Mouse (Mus musculus): ENCODE data around the gene Rin3. TPM values are rescaled to one million over a fixed set of nuclear protein-coding genes. Genes with fewer than 3 reads are reported as not detected.
"Not testable (repeated sequence)": the region's sequence is repeated elsewhere in the genome, so short reads cannot be mapped to it uniquely, and the experiment has no call there.

The Rin3 gene
- polyA plus RNA-seq, 1 experiment from 2014 or later, result 14.2 TPM

DNA sequence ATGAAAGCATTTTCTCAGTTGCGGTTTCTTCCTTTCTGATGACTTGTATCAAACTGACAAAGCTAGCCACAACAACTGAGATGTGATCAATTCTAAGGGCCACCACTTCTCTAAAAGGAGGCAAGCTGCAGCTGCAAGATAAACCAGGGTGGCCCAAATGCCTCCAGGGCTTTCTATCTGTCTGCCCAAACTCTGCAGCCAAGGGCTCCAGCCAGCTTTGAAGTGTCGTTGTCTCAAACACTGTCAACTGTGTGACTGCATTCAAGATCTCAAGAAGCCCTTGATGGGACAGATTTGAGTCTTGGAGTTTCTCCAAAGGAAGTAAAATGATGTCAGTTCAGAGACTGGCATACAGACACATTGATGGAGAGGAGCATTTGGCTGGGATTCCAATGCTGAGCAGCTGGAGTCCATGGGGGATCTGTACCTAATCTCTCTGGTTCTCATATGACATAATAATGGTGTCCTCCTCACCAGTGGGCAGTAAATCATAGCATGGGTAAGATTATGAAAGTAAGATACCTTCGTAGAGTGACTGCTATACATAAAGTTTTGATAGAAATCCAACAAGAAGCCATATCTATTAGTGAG lies 24.2 kb upstream of the Rin3 start:
- Histone ChIP-seq H3K4me1 (peaks cover 25% of the 10 kb centered on the region), H3K36me3 (no peaks in the 10 kb centered on the region), H3K9me3 (no peaks in the 10 kb centered on the region), H3K27me3 (no peaks in the 10 kb centered on the region), H3K4me3 (no peak overlapping the region), H3K9ac (no peak overlapping the region), H3K27ac (no peak overlapping the region), H3K4me2 (no peak overlapping the region)
- no peak for ATAC-seq (ENCODE audit: borderline replicate concordance, extremely low read depth, low FRiP score, low TSS enrichment)
- WGBS, result 66% methylated on average over 3 of the region's 3 CpGs

DNA sequence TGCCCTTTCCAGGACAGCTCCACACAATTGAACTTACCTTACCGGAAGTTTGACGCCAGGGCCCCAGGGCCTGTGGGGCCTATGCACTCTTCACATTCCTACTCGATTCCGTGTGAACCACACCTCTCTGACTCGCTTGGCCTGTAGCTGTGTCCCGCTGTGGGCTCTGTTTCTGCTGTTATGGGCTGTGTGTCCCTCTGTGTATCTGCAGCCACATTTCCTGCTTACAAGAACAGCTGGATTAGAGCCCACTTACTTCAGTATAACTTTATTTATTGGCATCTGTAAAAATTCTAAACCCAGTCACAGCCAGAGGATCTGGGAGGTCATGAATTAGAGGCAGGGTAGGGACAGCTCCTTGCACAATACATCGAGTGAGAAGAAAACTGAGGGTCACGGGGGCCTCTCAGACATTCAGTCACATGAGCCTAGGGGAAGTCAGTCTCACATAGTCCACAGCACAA lies 20.9 kb upstream of the Rin3 start:
- H3K9me3 ChIP-seq, result no peaks in the 10 kb centered on the region
- peak; percentile 74 for ATAC-seq (ENCODE audit: borderline replicate concordance, extremely low read depth, low FRiP score, low TSS enrichment)
- H3K4me2 ChIP-seq, result no peak overlapping the region
- H3K9ac ChIP-seq, result no peak overlapping the region
- 11% methylated on average over 8 of the region's 8 CpGs for WGBS
- H3K4me3 ChIP-seq, result no peak overlapping the region
- H3K4me1 ChIP-seq, result peaks cover 25% of the 10 kb centered on the region
- H3K27me3 ChIP-seq, result no peaks in the 10 kb centered on the region
- H3K36me3 ChIP-seq, result no peaks in the 10 kb centered on the region
- peak overlapping the region; percentile 25 for H3K27ac ChIP-seq

DNA sequence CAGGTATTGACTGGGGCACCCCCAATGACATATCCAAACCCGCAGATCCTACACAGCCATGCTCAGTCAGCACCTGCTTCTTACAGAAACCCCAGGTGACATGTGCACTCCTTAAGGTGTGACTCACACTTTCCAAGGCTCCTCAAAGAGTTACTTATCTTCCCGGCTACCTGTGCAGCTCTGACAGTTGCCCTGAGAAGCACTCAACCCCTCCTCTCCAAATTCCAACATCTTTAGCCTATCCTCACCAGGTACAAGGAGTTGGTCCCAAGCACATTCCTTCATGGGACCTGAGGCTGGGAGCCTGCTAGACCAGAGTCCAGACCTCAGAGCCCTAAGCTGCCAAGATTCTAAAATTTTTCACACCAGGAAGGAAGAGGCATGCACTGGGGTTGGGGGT lies 20.0 kb upstream of the Rin3 start:
- 69% methylated on average over 2 of the region's 2 CpGs for WGBS
- Histone ChIP-seq H3K4me3 (no peak overlapping the region), H3K4me2 (no peak overlapping the region), H3K27ac (0 out of 2 replicates have a peak overlapping the region, but pooled peaks have one; percentile 25), H3K36me3 (no peaks in the 10 kb centered on the region), H3K4me1 (peaks cover 25% of the 10 kb centered on the region), H3K9ac (no peak overlapping the region), H3K27me3 (no peaks in the 10 kb centered on the region), H3K9me3 (no peaks in the 10 kb centered on the region)
- peak; percentile 14; the same call in 1 of the 2 replicates for ATAC-seq (ENCODE audit: borderline replicate concordance, extremely low read depth, low FRiP score, low TSS enrichment)

DNA sequence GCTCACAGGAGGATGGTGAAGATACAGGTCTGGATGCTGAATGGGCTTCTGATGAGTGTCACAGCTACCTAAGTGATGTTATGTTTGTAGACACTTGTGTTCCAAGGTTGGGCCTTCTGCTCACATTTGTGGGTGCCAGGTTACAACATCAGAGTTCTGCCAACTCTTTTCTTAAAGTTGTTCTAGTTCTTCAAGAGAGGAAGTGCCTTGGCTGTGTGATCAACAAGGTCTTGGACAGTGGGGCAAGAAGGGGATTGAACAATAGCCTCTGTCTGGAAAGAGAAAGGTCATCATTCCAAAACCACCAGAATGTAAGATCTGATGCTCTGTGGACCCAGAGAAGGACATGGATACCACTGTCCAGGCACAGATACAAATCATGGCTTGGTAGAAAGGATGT lies 19.6 kb upstream of the Rin3 start:
- H3K36me3 ChIP-seq, result no peaks in the 10 kb centered on the region
- ATAC-seq (ENCODE audit: borderline replicate concordance, extremely low read depth, low FRiP score, low TSS enrichment), result no peak
- H3K9ac ChIP-seq, result no peak overlapping the region
- H3K27me3 ChIP-seq, result no peaks in the 10 kb centered on the region
- no peak overlapping the region for H3K4me3 ChIP-seq
- H3K9me3 ChIP-seq, result no peaks in the 10 kb centered on the region
- peaks cover 25% of the 10 kb centered on the region for H3K4me1 ChIP-seq
- no peak overlapping the region for H3K4me2 ChIP-seq
- H3K27ac ChIP-seq, result no peak overlapping the region

DNA sequence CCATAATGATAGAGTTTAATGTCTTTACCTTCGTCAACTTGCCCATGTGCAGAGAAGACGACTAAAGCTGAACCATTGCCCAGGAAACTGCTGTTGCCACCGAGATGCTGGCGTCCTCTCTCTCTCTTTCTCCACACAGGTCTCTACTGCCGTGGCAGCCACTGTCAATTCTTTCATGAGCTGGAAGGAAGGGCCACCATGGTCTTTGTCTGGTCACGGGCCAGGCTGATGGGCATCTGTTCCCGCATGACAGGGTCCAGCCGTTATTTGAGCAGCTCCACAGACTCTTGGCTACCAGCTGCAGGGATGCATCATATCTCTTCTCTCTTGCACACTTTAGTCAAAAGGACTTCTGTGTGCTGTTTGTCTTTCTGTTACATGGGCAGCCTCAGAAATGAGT lies 16.4 kb upstream of the Rin3 start:
- Histone ChIP-seq H3K9ac (no peak overlapping the region), H3K27ac (no peak overlapping the region), H3K9me3 (no peaks in the 10 kb centered on the region), H3K4me3 (no peak overlapping the region), H3K36me3 (no peaks in the 10 kb centered on the region), H3K4me1 (peaks cover 22% of the 10 kb centered on the region), H3K4me2 (no peak overlapping the region), H3K27me3 (no peaks in the 10 kb centered on the region)
- ATAC-seq (ENCODE audit: borderline replicate concordance, extremely low read depth, low FRiP score, low TSS enrichment), result no peak
- whole genome bisulfite sequencing, result 85% methylated on average over 8 of the region's 8 CpGs

DNA sequence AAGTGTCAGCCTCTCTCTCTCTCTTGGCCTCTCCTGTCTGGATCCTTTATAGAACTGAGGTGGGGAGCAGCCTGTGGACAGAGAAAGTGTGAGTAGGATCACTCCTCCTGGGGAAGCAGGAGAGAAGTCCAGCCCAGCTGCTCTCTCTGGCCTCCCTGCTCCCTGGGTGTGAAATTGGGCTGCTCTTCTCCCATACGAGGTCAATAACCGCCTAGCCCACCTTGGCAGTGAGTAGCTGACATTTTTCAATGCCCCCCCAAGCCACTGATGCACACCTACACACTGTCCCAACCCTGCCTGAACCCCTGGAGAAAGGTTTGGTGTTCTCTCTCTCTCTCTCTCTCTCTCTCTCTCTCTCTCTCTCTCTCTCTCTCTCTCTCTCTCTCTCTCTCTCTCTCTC lies 13.7 kb upstream of the Rin3 start:
- 32% methylated on average over 2 of the region's 2 CpGs for WGBS
- Histone ChIP-seq H3K4me1 (no peaks in the 10 kb centered on the region), H3K36me3 (no peaks in the 10 kb centered on the region)

DNA sequence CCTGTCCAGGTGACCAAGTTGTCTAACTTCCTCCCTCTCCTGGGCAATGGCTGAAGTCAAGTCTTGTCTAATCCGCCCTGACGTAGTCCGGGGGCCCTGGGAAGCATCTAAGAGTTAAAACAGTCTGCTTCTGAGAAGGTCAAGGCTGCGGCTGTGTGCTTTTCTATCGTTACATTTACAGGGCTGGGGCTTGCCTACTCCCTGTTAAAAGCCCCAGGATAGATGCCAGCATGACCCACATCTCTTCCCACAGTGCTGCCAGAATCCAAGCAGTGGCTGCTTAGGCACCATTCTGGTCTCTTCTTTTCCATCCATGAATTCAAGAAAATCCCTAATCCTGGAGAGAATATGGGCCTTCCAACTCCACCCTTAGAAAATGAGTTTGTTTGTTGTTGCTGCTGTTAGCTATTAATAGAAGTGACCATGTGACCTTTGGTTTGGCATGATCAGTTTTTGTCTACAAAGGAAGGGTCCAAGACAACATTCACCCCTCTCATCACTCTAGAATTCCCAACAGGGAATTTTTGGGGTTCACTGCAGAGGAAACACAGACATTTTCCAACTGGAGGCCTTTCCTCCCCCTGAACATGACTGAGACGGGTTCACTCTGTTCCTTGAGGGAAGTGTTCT lies 12.0 kb upstream of the Rin3 start:
- ATAC-seq (ENCODE audit: borderline replicate concordance, extremely low read depth, low FRiP score, low TSS enrichment), result no peak
- H3K4me3 ChIP-seq, result no peak overlapping the region
- H3K27me3 ChIP-seq, result no peaks in the 10 kb centered on the region
- H3K9me3 ChIP-seq, result no peaks in the 10 kb centered on the region
- no peak overlapping the region for H3K4me2 ChIP-seq
- no peak overlapping the region for H3K27ac ChIP-seq
- H3K9ac ChIP-seq, result no peak overlapping the region
- H3K36me3 ChIP-seq, result no peaks in the 10 kb centered on the region
- 0 out of 2 replicates have a peak, but pooled peaks cover 3% of the 10 kb centered on the region for H3K4me1 ChIP-seq
- WGBS, result 72% methylated on average over 6 of the region's 6 CpGs

More for the DNA sequence above, 13.7 kb upstream of the Rin3 start:
- Histone ChIP-seq H3K9me3 (no peaks in the 10 kb centered on the region), H3K4me2 (no peak overlapping the region), H3K27ac (no peak overlapping the region), H3K4me3 (no peak overlapping the region), H3K27me3 (no peaks in the 10 kb centered on the region), H3K9ac (no peak overlapping the region)
- no peak for ATAC-seq (ENCODE audit: borderline replicate concordance, extremely low read depth, low FRiP score, low TSS enrichment)

DNA sequence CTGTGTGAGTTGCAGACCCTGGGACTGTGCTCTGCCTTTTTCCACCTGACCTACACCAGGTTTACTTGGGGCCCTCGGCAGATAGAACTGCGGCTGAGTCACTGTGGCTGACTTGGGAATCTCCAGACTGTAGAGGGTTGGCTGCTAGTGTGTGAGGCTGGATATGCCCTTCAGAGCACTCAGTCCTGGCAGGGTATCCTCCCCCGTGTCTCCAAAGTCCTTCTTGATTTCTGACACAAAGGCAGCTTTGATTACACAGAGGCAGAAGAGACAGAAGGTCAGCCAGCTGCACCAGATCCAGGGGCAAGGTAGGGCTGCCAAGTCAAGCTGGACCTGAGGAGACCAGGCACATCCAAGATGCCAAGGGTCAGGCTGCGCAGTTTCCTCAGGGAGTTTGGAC lies 11.4 kb upstream of the Rin3 start:
- no peak for ATAC-seq (ENCODE audit: borderline replicate concordance, extremely low read depth, low FRiP score, low TSS enrichment)
- Histone ChIP-seq H3K4me1 (peaks cover 9% of the 10 kb centered on the region; the same call in 1 of the 2 replicates), H3K4me2 (no peak overlapping the region), H3K9ac (no peak overlapping the region), H3K27ac (no peak overlapping the region), H3K9me3 (no peaks in the 10 kb centered on the region), H3K36me3 (no peaks in the 10 kb centered on the region), H3K4me3 (no peak overlapping the region), H3K27me3 (no peaks in the 10 kb centered on the region)
- 64% methylated on average over 4 of the region's 4 CpGs for WGBS

DNA sequence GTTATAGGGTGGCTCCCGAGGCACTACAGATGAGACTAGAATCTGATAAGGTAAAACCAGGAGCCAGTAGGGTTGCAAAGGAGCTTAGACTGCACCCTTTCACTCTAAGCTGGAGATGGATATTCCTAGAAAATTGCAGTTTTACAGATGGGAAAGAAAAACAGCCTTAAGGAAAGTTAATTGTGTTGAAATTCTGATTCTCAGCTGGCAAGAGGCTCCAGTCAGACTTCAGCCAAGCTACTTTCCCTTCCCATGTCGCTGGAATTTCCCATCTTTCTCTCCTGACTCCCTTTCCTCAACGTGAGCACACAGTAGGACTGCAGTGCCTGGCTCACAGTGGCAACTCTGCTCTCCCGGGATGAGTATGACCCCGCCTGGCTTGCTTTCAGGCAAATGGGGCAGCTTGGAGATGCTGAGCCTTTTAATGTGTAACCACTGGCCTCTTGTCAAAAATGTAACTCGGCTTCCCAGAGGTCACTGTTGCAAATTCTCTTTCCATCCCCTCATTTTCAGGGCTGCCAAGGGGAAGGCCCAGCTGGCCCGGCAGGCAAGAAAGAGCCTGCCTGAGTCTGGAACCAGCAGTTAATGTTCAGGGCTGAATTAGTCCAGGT lies 6.9 kb upstream of the Rin3 start:
- Histone ChIP-seq H3K36me3 (no peaks in the 10 kb centered on the region), H3K9me3 (0 out of 2 replicates have a peak, but pooled peaks cover 7% of the 10 kb centered on the region), H3K4me3 (no peak overlapping the region), H3K27ac (peak overlapping the region; percentile 53; the same call in 1 of the 2 replicates), H3K9ac (no peak overlapping the region), H3K4me2 (no peak overlapping the region), H3K27me3 (no peaks in the 10 kb centered on the region), H3K4me1 (peaks cover 10% of the 10 kb centered on the region)
- 36% methylated on average over 7 of the region's 7 CpGs for WGBS
- peak; percentile 74 for ATAC-seq (ENCODE audit: borderline replicate concordance, extremely low read depth, low FRiP score, low TSS enrichment)

DNA sequence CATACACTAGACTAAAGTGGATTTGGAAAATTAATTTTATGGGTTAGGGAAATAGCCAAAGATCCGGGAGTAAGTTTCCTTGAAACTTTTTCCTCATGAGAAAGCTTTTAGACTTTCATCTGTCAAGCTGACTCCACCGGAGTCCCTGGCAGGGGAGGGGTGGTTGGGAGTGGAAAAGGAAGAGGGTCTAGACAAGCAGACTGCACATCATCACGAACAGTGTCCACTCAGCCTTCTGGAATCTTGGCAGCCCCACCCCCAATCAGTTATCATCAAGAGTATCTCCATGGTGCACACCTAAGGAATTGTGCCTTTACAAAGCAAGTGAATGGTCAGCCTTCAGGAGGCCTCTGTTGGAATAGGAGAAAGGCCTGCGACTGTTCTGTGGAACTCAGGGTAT lies 2.6 kb upstream of the Rin3 start:
- H3K4me3 ChIP-seq; H3K27ac ChIP-seq; H3K9ac ChIP-seq; H3K9me3 ChIP-seq; H3K4me2 ChIP-seq; ATAC-seq (ENCODE audit: borderline replicate concordance, extremely low read depth, low FRiP score, low TSS enrichment); H3K36me3 ChIP-seq; H3K27me3 ChIP-seq: not testable (repeated sequence)
- 43% methylated on average over 4 of the region's 4 CpGs for WGBS
- peaks cover 35% of the 10 kb centered on the region for H3K4me1 ChIP-seq

DNA sequence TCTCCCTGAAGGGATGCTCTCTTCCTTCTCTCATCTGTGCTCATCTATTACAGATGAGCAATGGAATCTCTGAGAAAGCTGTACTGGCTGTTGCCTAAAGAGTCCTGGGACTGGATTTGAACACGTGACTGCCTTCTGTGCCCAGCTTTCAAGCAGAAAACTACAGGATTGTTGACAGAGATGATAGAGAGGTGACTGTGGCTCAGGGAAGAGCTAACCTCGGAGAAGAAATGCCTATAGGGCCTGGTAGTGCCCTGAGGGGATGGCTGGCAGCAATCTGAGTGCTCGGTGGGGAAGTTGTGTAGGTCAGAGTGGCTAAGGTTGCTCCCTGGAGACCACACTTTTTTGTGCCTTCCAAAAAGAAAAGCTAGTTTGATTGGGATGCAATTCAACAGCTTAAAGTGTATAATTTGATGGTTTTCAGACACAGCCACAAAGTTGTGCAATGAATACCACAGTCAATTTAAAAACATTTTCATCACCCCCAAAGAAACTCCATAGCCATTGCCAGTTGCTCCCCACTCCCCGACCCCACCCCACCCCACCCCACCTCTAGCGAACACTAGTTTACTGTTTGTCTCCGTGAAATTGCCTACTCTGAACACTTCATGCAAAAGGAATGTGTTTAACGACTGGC lies 1.9 kb upstream of the Rin3 start:
- no peak overlapping the region for H3K4me2 ChIP-seq
- no peak for ATAC-seq (ENCODE audit: borderline replicate concordance, extremely low read depth, low FRiP score, low TSS enrichment)
- no peaks in the 10 kb centered on the region for H3K36me3 ChIP-seq
- H3K4me3 ChIP-seq, result no peak overlapping the region
- H3K27me3 ChIP-seq, result no peaks in the 10 kb centered on the region
- no peak overlapping the region for H3K27ac ChIP-seq
- WGBS, result 60% methylated on average over 7 of the region's 7 CpGs
- 0 out of 2 replicates have a peak, but pooled peaks cover 7% of the 10 kb centered on the region for H3K9me3 ChIP-seq
- H3K9ac ChIP-seq, result no peak overlapping the region
- peaks cover 38% of the 10 kb centered on the region for H3K4me1 ChIP-seq

DNA sequence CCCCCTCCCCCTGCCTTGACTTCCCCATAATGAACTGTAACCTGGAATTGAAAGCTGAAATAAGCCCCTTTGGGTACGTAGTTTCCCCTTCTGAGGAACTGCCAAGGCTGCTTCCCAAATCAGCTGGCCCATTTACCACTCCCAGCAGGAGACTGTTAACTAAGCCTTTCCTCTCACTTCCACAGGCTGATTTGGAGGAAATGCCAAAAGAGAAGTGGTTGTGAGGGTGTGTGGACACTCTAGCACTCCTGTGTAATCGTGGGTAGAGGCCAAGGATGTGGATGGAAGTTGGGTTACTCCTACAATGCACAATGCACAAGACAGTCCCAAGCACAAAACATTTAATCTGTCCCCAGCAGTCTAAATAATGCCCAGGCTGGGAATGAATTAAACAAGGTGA lies 722 bp upstream of the Rin3 start:
- Histone ChIP-seq H3K4me3 (peak overlapping the region; percentile 69; the same call in 1 of the 2 replicates), H3K9ac (peak overlapping the region; percentile 77), H3K27ac (0 out of 2 replicates have a peak overlapping the region, but pooled peaks have one; percentile 90), H3K27me3 (no peaks in the 10 kb centered on the region), H3K4me1 (peaks cover 44% of the 10 kb centered on the region), H3K9me3 (0 out of 2 replicates have a peak, but pooled peaks cover 7% of the 10 kb centered on the region), H3K36me3 (no peaks in the 10 kb centered on the region), H3K4me2 (peak overlapping the region; percentile 95)
- 53% methylated on average over 2 of the region's 2 CpGs for WGBS
- no peak for ATAC-seq (ENCODE audit: borderline replicate concordance, extremely low read depth, low FRiP score, low TSS enrichment)
